Mouse (Mus musculus) small intestine, adult 2 months (tissue): ENCODE measurements around the gene Fstl1.

Experiments
- CTCF ChIP-seq: fragments of 200-500 bp; IDR thresholded peaks from 2 replicates; pipeline ENCODE4 v1.5.1; 2012; ENCODE audit warnings: low read depth, mild to moderate bottlenecking, control low read depth, inconsistent platforms, low read length, moderate library complexity, mixed read lengths; ENCODE audit not compliant: insufficient replicate concordance, insufficient read length; ENCODE audit errors: extremely low read depth
- POLR2A ChIP-seq: fragments of 200-500 bp; IDR thresholded peaks from 2 replicates; pipeline ENCODE4 v1.6.1; 2012; ENCODE audit warnings: low read depth, mild to moderate bottlenecking, control low read depth, inconsistent platforms, low read length, moderate library complexity

GRCm38 (mm10) chr16:37851366-37851765 lies 74.7 kb downstream of the Fstl1 start:
- TF ChIP-seq CTCF (no peak), POLR2A (no peak)
